Mouse (Mus musculus) embryonic stem cell, embryonic (primary cell): ENCODE data around the gene Hrnr.

ENCODE experiments used
- CTCF ChIA-PET, 4 experiments: fragments of 300-600 bp in 2 of 4; fragments of 350-600 bp in 2 of 4; sonication (Branson Sonifier 250); formaldehyde crosslinking; loops; one replicate each; lab custom pipeline; 2022; ENCODE audit warnings: inconsistent platforms in 2 of 4; lab: Charles Lee
- POLR2A ChIA-PET, 4 experiments: fragments of 300-600 bp in 2 of 4; fragments of 350-600 bp in 2 of 4; sonication (Branson Sonifier 250); formaldehyde crosslinking; loops; one replicate each; lab custom pipeline; 2022; ENCODE audit warnings: antibody characterized with exemption in 4 of 4, inconsistent platforms in 1 of 4; lab: Charles Lee

Hrnr gene

DNA sequence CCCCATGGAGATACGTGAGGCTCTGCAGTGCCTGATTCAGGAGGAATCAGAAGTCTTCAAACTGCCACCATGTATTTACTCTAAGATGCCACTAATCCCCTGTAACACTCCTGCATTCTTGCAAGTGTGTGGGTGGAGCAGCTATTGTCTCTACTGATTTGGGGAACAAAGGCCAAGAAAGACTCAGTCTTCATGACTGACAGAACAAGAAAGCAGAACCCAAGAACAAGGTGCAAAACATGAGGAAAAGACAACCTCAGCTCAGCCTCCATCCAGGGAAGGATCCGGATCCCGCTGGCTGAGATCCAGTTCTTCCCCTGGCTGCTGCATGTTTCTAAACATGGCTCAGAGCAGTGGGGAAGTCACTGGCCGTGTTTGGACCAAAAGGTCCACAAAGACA lies 58.6 kb downstream of the Hrnr start:
- POLR2A ChIA-PET, result interaction anchor here in 2 of 4 experiments (1.0 to 2.1 kb wide), 7 partner anchors 15 to 142 kb away, joined by 3 to 7 read pairs (median 3); partner anchors contain the start of gene Hrnr (in 1 of the 2)

More for the DNA sequence above, 58.6 kb downstream of the Hrnr start:
- CTCF ChIA-PET, result interaction anchor here in 1 of 4 experiments (1.2 to 2.0 kb wide), 2 partner anchors 16 to 66 kb away, joined by 3 to 8 read pairs; no protein-coding TSS in a partner anchor
